Mouse (Mus musculus): ENCODE data around the gene Hspa1l. TPM values are rescaled to one million over a fixed set of nuclear protein-coding genes. Genes with fewer than 3 reads are reported as not detected.
"Not testable (repeated sequence)": the region's sequence is repeated elsewhere in the genome, so short reads cannot be mapped to it uniquely, and the experiment has no call there.

The Hspa1l gene
- polyA plus RNA-seq, 1 experiment: not detected

DNA sequence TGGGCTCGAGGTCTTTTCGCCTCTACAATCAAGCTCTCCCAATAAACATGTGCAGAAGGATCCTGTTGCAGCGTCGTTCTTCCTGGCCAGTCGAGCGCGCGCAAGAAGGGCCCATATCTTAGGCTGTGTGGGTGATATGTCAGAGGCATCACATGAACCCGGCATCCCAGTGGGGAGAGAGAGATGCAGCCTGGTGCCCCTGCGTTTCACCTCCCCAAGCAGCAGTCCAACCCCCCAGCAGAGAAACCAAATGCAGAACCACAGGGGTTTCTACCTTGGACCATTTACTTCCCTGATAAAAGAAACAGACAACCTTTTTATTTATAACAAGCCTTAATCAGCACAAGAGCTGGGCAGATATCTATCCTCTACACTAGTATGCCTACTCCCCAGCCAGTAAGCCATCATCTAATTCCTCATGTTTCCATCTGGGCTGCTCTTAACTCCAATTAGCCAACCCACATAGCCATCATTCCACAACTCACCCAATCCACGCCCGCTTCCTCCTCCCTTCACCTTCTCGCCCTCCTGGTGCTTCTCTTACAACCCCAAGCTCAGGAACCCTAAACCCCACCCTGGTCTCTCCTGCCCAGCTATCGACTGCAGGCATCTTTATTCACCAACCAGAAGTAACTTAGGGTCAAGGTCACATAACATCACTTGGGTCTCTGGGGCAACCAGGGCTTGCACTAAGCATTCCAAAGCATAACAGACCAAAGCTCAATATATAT lies 24.1 kb downstream of the Hspa1l start:
- no peak; the same call in 1 of the 2 replicates for TF ChIP-seq POLR2A (IDR thresholded peaks at IDR 0.05; ENCODE audit: borderline replicate concordance, control insufficient read depth, low read depth, low read length)
- no peak for TF ChIP-seq CTCF (IDR thresholded peaks at IDR 0.05; ENCODE audit: control insufficient read depth, insufficient read depth, low read length)
- 66% methylated on average over 12 of the region's 14 CpGs for WGBS
- peaks cover 2% of the 10 kb centered on the region for H3K4me1 ChIP-seq (ENCODE audit: control insufficient read depth, insufficient read depth, low read length)
- H3K4me3 ChIP-seq (replicated peaks; ENCODE audit: control insufficient read depth, low read depth, low read length): peak overlapping the region; percentile 64
- peak overlapping the region; percentile 64 for H3K27ac ChIP-seq (ENCODE audit: control insufficient read depth, insufficient read depth, low read depth, low read length, poor library complexity)

DNA sequence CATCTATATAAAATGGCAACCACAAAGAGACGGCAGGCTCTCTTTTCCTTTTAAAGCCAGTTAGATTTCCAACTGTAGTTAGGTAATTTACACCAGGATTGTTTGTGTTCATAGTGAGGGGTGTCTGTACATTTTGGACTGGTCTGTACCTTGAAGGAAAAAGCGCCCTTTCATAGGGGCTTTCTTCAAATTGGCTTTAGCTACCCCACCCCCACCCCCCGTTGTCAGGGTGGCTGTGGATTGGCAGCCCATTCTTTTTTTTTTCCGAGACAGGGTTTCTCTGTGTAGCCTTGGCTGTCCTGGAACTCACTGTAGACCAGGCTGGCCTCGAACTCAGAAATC lies 24.6 kb downstream of the Hspa1l start:
- H3K27ac ChIP-seq (ENCODE audit: control insufficient read depth, insufficient read depth, low read depth, low read length, poor library complexity): no peak overlapping the region
- peak overlapping the region; percentile 61 for H3K4me3 ChIP-seq (replicated peaks; ENCODE audit: control insufficient read depth, low read depth, low read length)
- no peak for TF ChIP-seq CTCF (IDR thresholded peaks at IDR 0.05; ENCODE audit: control insufficient read depth, insufficient read depth, low read length)
- no peak for TF ChIP-seq POLR2A (IDR thresholded peaks at IDR 0.05; ENCODE audit: borderline replicate concordance, control insufficient read depth, low read depth, low read length)
- 59% methylated on average over 5 of the region's 5 CpGs for WGBS
- peaks cover 2% of the 10 kb centered on the region for H3K4me1 ChIP-seq (ENCODE audit: control insufficient read depth, insufficient read depth, low read length)

DNA sequence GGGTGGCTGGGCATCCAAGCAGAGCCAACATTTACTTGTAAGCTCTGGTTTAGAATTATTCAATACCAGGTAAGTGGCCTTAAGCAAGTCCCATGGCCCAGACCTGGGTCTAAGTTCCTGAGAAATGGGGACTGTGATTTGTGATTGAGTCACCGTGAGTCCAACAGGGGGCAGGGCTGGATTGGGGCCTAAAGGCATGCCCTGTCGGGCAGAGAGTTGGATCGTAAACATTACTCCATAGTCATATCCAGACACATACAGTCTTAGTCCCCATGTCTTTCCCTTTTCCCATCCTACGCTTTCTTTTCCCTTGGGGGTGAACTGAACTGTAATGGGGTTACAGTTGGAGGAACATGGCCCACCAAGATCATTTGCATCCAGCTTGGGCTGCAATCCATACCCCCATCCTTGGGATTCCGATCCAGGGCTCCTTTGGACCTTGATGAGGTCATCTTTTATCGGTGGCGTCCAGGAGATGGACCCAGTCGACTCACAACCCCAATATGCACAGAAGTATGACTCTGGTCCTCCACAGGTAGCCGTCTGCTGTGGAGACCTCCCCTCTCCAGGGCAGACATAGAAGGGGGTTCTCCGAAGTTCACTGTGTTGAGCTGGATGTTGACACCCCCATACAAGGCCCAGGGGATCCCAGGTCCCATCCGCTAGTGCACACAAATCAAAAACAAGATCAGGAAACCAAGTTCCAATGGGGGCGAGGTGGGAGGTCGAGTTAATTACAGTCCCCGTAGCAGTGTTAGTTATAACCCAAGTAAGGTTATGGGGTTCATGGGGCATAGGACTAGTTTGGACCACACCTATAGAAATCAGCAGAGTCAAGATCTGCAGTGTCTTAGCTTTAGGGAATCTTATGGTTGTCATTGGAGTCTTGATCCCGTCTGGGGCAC lies 26.3 kb downstream of the Hspa1l start:
- H3K4me3 ChIP-seq (replicated peaks; ENCODE audit: control insufficient read depth, low read depth, low read length): peak overlapping the region; percentile 86
- 38% methylated on average over 15 of the region's 15 CpGs for WGBS
- TF ChIP-seq CTCF (IDR thresholded peaks at IDR 0.05; ENCODE audit: control insufficient read depth, insufficient read depth, low read length) (0 out of 2 replicates have a peak, but pooled peaks have one; percentile 6), POLR2A (IDR thresholded peaks at IDR 0.05; ENCODE audit: borderline replicate concordance, control insufficient read depth, low read depth, low read length) (no peak)
- H3K4me1 ChIP-seq (ENCODE audit: control insufficient read depth, insufficient read depth, low read length): peaks cover 7% of the 10 kb centered on the region
- peak overlapping the region; percentile 93 for H3K27ac ChIP-seq (ENCODE audit: control insufficient read depth, insufficient read depth, low read depth, low read length, poor library complexity)

DNA sequence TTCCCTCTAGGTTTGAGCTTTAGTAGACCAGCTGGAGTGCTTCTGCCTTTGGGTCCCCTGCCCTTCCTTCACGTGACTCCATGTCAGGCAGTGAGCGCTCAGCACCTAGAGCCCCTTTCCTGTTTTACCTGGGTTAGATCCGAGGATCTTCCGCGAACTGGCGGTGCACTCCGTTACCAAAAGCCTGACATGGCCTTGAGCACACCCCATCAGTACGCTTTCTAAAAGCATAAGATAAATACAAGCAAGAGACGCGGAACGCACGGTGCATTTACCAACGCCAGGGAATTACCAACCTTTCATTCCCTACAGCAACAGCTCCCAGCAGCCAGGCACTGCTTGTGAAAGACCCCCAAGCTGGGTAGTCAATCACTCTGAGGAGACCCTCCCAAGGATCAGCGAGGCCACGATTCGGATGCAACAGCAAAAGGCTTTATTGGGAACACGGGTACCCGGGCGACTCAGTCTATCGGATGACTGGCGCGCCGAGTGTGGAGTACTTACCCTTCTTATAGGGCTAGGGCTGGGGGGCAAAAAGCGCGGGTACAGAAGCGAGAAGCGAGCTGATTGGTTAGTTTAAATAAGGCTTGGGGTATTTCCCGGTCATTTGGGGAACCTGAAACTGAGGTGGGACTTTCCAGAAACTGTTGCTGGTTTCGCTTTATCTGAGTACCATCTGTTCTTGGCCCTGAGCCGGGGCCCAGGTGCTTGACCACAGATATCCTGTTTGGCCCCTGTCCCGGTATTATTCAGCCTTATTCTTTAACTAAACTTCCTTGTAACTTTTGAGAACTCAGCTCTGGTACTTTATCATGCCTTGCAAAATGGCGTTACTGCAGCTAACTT lies 27.6 kb downstream of the Hspa1l start:
- H3K4me1 ChIP-seq (ENCODE audit: control insufficient read depth, insufficient read depth, low read length): not testable (repeated sequence)
- TF ChIP-seq POLR2A (IDR thresholded peaks at IDR 0.05; ENCODE audit: borderline replicate concordance, control insufficient read depth, low read depth, low read length): peak; percentile 35; the same call in 1 of the 2 replicates
- Histone ChIP-seq H3K27ac (ENCODE audit: control insufficient read depth, insufficient read depth, low read depth, low read length, poor library complexity) (peak overlapping the region; percentile 100), H3K4me3 (replicated peaks; ENCODE audit: control insufficient read depth, low read depth, low read length) (peak overlapping the region; percentile 92)
- WGBS: 2% methylated on average over 30 of the region's 32 CpGs

DNA sequence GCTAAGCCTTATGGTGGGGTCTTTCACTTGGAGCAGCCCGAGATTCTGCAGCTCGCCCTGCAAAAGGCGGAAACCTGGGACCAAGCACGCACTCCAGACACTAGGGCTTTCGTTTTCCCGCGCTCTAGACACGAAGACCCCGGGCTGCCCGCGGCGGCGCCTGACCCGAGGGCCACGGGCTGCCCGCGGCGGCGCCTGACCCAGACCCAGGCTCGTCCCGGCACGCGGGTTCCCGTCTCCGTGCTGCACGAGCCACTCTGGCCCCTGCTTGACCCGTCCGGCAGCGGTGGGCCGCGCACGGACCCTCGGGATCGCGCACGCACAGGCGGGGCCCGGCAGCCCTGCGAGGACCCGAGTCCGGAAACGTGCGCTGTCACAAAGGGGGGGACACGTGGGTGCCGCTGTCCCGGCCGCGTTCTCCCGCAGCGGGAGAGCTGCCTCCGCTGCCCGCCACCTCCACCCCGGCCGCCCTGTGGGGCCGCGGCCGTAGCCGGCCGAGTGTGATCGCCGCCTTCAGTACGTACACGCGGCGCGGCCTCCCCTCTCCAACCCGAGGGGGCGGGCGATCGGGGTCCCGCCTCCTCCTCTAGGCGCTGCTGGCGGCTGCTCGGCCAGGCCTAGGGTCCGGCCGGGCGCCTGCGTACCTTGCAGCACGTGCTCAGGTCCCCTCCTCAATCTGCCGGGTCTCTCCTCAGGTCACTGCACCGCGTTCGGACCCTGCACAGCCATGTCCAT lies 28.4 kb downstream of the Hspa1l start, which contains the start of gene Vars:
Gene Vars, plus strand, starts transcription at position 271 of the 735 bp plus-strand sequence.
- no peak for TF ChIP-seq CTCF (IDR thresholded peaks at IDR 0.05; ENCODE audit: control insufficient read depth, insufficient read depth, low read length)
- peak; percentile 64; the same call in 1 of the 2 replicates for TF ChIP-seq POLR2A (IDR thresholded peaks at IDR 0.05; ENCODE audit: borderline replicate concordance, control insufficient read depth, low read depth, low read length)
- Histone ChIP-seq H3K4me1 (ENCODE audit: control insufficient read depth, insufficient read depth, low read length) (peaks cover 7% of the 10 kb centered on the region), H3K27ac (ENCODE audit: control insufficient read depth, insufficient read depth, low read depth, low read length, poor library complexity) (peak within 1 kb of the TSS; percentile 100), H3K4me3 (replicated peaks; ENCODE audit: control insufficient read depth, low read depth, low read length) (peak within 1 kb of the TSS; percentile 92)
- under 1% methylated on average over 83 of the region's 83 CpGs for WGBS

DNA sequence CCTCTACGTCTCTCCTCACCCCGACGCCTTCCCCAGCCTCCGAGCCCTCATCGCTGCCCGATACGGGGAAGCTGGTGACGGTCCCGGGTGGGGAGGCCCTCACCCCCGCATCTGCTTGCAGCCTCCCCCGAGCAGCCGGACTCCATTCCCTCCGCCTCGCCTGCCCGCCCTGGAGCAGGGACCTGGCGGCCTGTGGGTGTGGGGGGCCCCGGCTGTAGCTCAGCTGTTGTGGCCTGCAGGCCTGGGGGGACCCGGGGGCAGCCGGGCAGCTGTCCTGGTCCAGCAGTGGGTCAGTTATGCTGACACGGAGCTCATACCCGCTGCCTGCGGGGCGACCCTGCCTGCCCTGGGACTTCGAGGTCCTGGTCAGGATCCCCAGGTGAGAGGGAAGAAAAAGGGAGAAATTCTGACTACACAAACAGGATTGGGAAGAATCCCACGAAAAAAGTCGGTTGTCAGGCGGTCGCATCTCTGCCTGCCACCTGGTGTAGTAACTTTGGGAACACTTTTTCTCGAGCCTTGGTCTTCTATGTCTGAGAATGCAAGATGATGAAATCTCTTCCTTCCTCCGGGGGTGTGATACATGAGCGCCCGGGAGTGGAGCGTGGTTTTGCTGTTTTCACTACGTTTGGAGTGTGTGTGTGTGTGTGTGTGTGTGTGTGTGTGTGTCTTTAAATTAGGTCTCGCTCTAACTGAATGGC lies 29.1 kb downstream of the Hspa1l start:
- TF ChIP-seq CTCF (IDR thresholded peaks at IDR 0.05; ENCODE audit: control insufficient read depth, insufficient read depth, low read length) (no peak), POLR2A (IDR thresholded peaks at IDR 0.05; ENCODE audit: borderline replicate concordance, control insufficient read depth, low read depth, low read length) (no peak)
- Histone ChIP-seq H3K4me1 (ENCODE audit: control insufficient read depth, insufficient read depth, low read length) (peaks cover 5% of the 10 kb centered on the region; the same call in 1 of the 2 replicates), H3K27ac (ENCODE audit: control insufficient read depth, insufficient read depth, low read depth, low read length, poor library complexity) (peak overlapping the region; percentile 100), H3K4me3 (replicated peaks; ENCODE audit: control insufficient read depth, low read depth, low read length) (peak overlapping the region; percentile 92)
- WGBS: under 1% methylated on average over 35 of the region's 35 CpGs
